ENCODE assay signal across 12 mouse cellular contexts in the genomic region with DNA sequence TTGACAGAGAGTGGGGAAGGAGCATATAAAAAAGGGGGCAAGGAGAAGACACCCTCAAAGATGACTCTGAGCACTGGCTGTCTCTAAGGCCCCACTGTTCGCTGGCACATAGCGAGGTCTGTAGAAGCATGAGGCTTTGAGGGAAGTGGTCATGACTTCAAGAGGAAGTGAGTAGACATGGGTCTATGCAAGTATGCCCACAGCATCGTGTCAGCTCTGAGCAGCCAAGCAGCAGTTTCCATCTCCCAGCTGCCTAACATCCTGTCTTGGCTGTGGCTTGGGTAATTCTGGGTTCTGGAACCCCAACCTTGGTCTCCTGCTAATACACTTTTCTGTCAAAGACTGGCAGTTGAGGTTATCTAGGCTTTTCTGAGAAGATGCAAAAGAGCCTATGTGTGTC. TPM values are rescaled to one million over a fixed set of nuclear protein-coding genes. Genes with fewer than 3 reads are reported as not detected.
DNase-seq lines count a peak whose midpoint lies in the region; ATAC-seq and TF ChIP-seq lines count a peak whose summit lies in the region.
"Had no signal": no experiment of that assay in that cellular context is flagged by ENCODE, and none has a peak within 500 bp of the region (broad histone marks: within the 10 kb centered on the region; RNA-seq: fewer than 3 reads in every experiment).

No protein-coding gene starts in this region.

- DNase-seq in layer of hippocampus, adult 9-11 months = peak; percentile 63
- no peak for DNase-seq in layer of hippocampus, adult 2 months (ENCODE audit: low spot score in 2 of 2)
- DNase-seq in T-cell, adult 2 months (ENCODE audit: low spot score) = peak; percentile 58
- peak; percentile 7 to 14 for DNase-seq in thymus, postnatal 10 days (ENCODE audit: low spot score in 2 of 2)
- DNase-seq in cerebellum, adult 18-20 months = no peak
- no peak for DNase-seq in adrenal gland, adult 8-10 months
- no peak for DNase-seq in frontal cortex, adult 2 months (ENCODE audit: extremely low spot score in 1 of 2, low spot score in 1 of 2)

- no peak for TF ChIP-seq CTCF in layer of hippocampus, adult 2 months (conservative IDR thresholded peaks at IDR 0.05)

- no peak overlapping the region for H3K27ac ChIP-seq in layer of hippocampus, adult 2 months
- H3K27ac ChIP-seq: embryonic facial prominence, embryonic 15.5 days; limb, embryonic 15.5 days; midbrain, embryonic 13.5 days had no signal

- peak; percentile 66 for ATAC-seq in megakaryocyte progenitor cell, adult 5-6 weeks (replicated peaks; ENCODE audit: poor library complexity)
- ATAC-seq: midbrain, embryonic 13.5 days had no signal

- H3K4me3 ChIP-seq in layer of hippocampus, adult 2 months = no peak overlapping the region
- H3K4me3 ChIP-seq: embryonic facial prominence, embryonic 15.5 days; limb, embryonic 15.5 days; midbrain, embryonic 13.5 days had no signal

RNA-seq across cellular contexts. Expression of a gene that starts 30.0 kb away (rescaled TPM):
- total RNA-seq in layer of hippocampus, adult 2 months (2021) = 1 to 10 TPM in 1 of 2 experiments, under 1 TPM in 1; 0.37 to 1.1 TPM
- total RNA-seq in megakaryocyte progenitor cell, adult 5-6 weeks (2015) = 0.71 and 1.8 TPM in 2 replicates
- total RNA-seq in megakaryocyte progenitor cell, adult 5-6 weeks (2017) = 0.33 and 2.2 TPM in 2 replicates
- not detected for total RNA-seq in adrenal gland, adult 8-10 months (2022)
- 0.20 TPM in 1 of 2 replicates, not detected in the other for polyA plus RNA-seq in frontal cortex, adult 2 months (2012; rRNA removed)
- polyA plus RNA-seq: midbrain, embryonic 13.5 days had no signal

RNA-seq across cellular contexts. Expression of a gene that starts 30.1 kb away (rescaled TPM):
- 1 to 10 TPM in 1 of 2 experiments, under 1 TPM in 1; 0.82 to 1.2 TPM for total RNA-seq in layer of hippocampus, adult 2 months (2021)
- 0.81 and 1.4 TPM in 2 replicates for total RNA-seq in megakaryocyte progenitor cell, adult 5-6 weeks (2015)
- total RNA-seq in megakaryocyte progenitor cell, adult 5-6 weeks (2017) = 0.20 TPM in 1 of 2 replicates, not detected in the other
- total RNA-seq in adrenal gland, adult 8-10 months (2022) = under 1 TPM in 2 of 4 experiments, not detected in 2; 0.27 to 0.46 TPM
- 1.2 and 1.5 TPM in 2 replicates for polyA plus RNA-seq in frontal cortex, adult 2 months (2012; rRNA removed)
- polyA plus RNA-seq: heart, embryonic 14.5 days had no signal

RNA-seq across cellular contexts. Expression of a gene that starts 31.7 kb away (rescaled TPM):
- total RNA-seq in layer of hippocampus, adult 2 months (2021) = 1 to 10 TPM in 1 of 2 experiments, under 1 TPM in 1; 0.98 to 1.2 TPM
- total RNA-seq in megakaryocyte progenitor cell, adult 5-6 weeks (2015) = 33.1 and 45.9 TPM in 2 replicates
- total RNA-seq in megakaryocyte progenitor cell, adult 5-6 weeks (2017) = 19.2 and 22.3 TPM in 2 replicates
- total RNA-seq in adrenal gland, adult 8-10 months (2022) = 1 to 10 TPM in 3 of 4 experiments, under 1 TPM in 1; 0.24 to 1.7 (median 1.2) TPM
- 1.4 and 1.8 TPM in 2 replicates for polyA plus RNA-seq in frontal cortex, adult 2 months (2012; rRNA removed)

RNA-seq across cellular contexts. Expression of a gene that starts 58.5 kb away (rescaled TPM):
- total RNA-seq in layer of hippocampus, adult 2 months (2021) = 10 to 100 TPM; 49.6 to 50.6 TPM
- total RNA-seq in megakaryocyte progenitor cell, adult 5-6 weeks (2015) = 58.5 and 68.7 TPM in 2 replicates
- 37.6 and 39.1 TPM in 2 replicates for total RNA-seq in megakaryocyte progenitor cell, adult 5-6 weeks (2017)
- total RNA-seq in adrenal gland, adult 8-10 months (2022) = 10 to 100 TPM; 64.5 to 75.9 (median 73.4) TPM
- 48.1 and 52.1 TPM in 2 replicates for polyA plus RNA-seq in frontal cortex, adult 2 months (2012; rRNA removed)

RNA-seq across cellular contexts. Expression of a gene that starts 59.2 kb away (rescaled TPM):
- total RNA-seq in layer of hippocampus, adult 2 months (2021) = 100 to 1,000 TPM; 250 to 262 TPM
- total RNA-seq in megakaryocyte progenitor cell, adult 5-6 weeks (2015) = 472 and 511 TPM in 2 replicates
- 494 and 515 TPM in 2 replicates for total RNA-seq in megakaryocyte progenitor cell, adult 5-6 weeks (2017)
- total RNA-seq in adrenal gland, adult 8-10 months (2022) = 100 to 1,000 TPM; 224 to 294 (median 271) TPM
- 321 and 347 TPM in 2 replicates for polyA plus RNA-seq in frontal cortex, adult 2 months (2012; rRNA removed)

Comparison
In these comparisons a context has a peak if more than half of its experiments do, and no peak if none do; other contexts are left out.
1. DNase-seq: peak in layer of hippocampus, adult 9-11 months (single experiment), T-cell, adult 2 months (single experiment) and thymus, postnatal 10 days (2 of 2); none in layer of hippocampus, adult 2 months (0 of 2), cerebellum, adult 18-20 months (0 of 2), adrenal gland, adult 8-10 months (single experiment) and frontal cortex, adult 2 months (0 of 2).
2. RNA of a gene that starts 31.7 kb away (total RNA-seq): 19.2 to 45.9 TPM in megakaryocyte progenitor cell, adult 5-6 weeks; 0.24 to 1.7 TPM in adrenal gland, adult 8-10 months and 0.98 to 1.2 TPM in layer of hippocampus, adult 2 months; every median in the first group is over 4 times any median in the second.